Mouse (Mus musculus) gastrocnemius, postnatal 14 days (tissue): ENCODE data around the gene Itpkc. TPM values are rescaled to one million over a fixed set of nuclear protein-coding genes. Genes with fewer than 3 reads are reported as not detected.

Experiments used
- DNase-seq: peaks from one replicate; pipeline ENCODE4 v3.0.0; 2021; ENCODE audit warnings: mixed read lengths
- intact Hi-C: fragments of 180-260 bp; cut with DNase I; formaldehyde crosslinking; loops from one replicate; pipeline ENCODE4 v1.15.1; 2025; ENCODE audit warnings: low total_unique reads
- microRNA-seq, 2 experiments: library from miRNA; unstranded; fragments of <30 nt; microRNA quantifications; one replicate each; pipeline ENCODE4 v1.2.0; 2021
- total RNA-seq, 2 experiments: library from RNA; stranded (reverse); gene quantifications; 2 replicates each; pipeline ENCODE4 v1.2.3; 2021

The Itpkc gene
- total RNA-seq, 2 experiments from 2014 or later = 3.2 to 3.9 TPM

- DNase-seq = no peak
- intact Hi-C loops = no loop called here
Observed at GRCm38 (mm10) chr7:27168371-27168770, 60.1 kb downstream of the Itpkc start.

- DNase-seq = no peak
- intact Hi-C loops = no loop called here
Observed at GRCm38 (mm10) chr7:27167475-27168094, 60.9 kb downstream of the Itpkc start.

GRCm38 (mm10) chr7:27166614-27167474 lies 61.6 kb downstream of the Itpkc start, which contains the start of gene Egln2:
Egln2 (minus strand) TSS chr7:27166802.
- peak; percentile 96 for DNase-seq
- intact Hi-C loops = no loop called here

- peak; percentile 91 for DNase-seq
- intact Hi-C loops = no loop called here
Observed at GRCm38 (mm10) chr7:27166229-27166613, 62.2 kb downstream of the Itpkc start.

GRCm38 (mm10) chr7:27165696-27166095 lies 62.8 kb downstream of the Itpkc start:
- no peak for DNase-seq
- intact Hi-C loops = no loop called here

- intact Hi-C loops = no loop called here
- peak; percentile 45 for DNase-seq
Observed at GRCm38 (mm10) chr7:27165007-27165655, 63.3 kb downstream of the Itpkc start.

- DNase-seq = no peak
- intact Hi-C loops = no loop called here
Observed at GRCm38 (mm10) chr7:27164112-27164947, 64.1 kb downstream of the Itpkc start.

- no peak for DNase-seq
- intact Hi-C loops = no loop called here
Observed at GRCm38 (mm10) chr7:27163450-27163805, 65.0 kb downstream of the Itpkc start.

- intact Hi-C loops = no loop called here
- DNase-seq = no peak
Observed at GRCm38 (mm10) chr7:27162780-27163449, 65.5 kb downstream of the Itpkc start.

GRCm38 (mm10) chr7:27161744-27162143 lies 66.7 kb downstream of the Itpkc start:
- DNase-seq = no peak
- intact Hi-C loops = no loop called here

GRCm38 (mm10) chr7:27160921-27161320 lies 67.5 kb downstream of the Itpkc start:
- intact Hi-C loops = no loop called here
- no peak for DNase-seq

- intact Hi-C loops = no loop called here
- DNase-seq = peak; percentile 89
Observed at GRCm38 (mm10) chr7:27159882-27160281, 68.6 kb downstream of the Itpkc start.

GRCm38 (mm10) chr7:27159256-27159655 lies 69.2 kb downstream of the Itpkc start:
- intact Hi-C loops = no loop called here
- DNase-seq = no peak

GRCm38 (mm10) chr7:27158171-27158570 lies 70.3 kb downstream of the Itpkc start:
- no peak for DNase-seq
- intact Hi-C loops = no loop called here

Small RNA genes within 50 kb of the gene (microRNA-seq; reads per million reads assigned to microRNA genes)
- gene Mir1191 (0 reads per million in 2 experiments), gene Mir3101 (0 reads per million in 2 experiments)

Other genes starting within 250 kb of the Itpkc start
- not detected for gene Cyp2a12, start 199.6 kb downstream of the Itpkc start, total RNA-seq
- gene Cyp2f2, start 108.8 kb downstream of the Itpkc start, total RNA-seq = under 1 TPM in 1 of 2 experiments, not detected in 1; 0.21 TPM
- gene Cyp2t4, start 74.9 kb downstream of the Itpkc start, total RNA-seq = not detected
- gene Egln2, start 61.9 kb downstream of the Itpkc start, total RNA-seq = 10 to 100 TPM; 83.0 to 87.9 TPM
- 10 to 100 TPM; 19.7 to 20.0 TPM for gene Rab4b, start 49.8 kb downstream of the Itpkc start, total RNA-seq
- gene Gm21983, start 47.6 kb downstream of the Itpkc start, total RNA-seq = not detected
- under 1 TPM; 0.44 to 0.68 TPM for gene Mia, start 47.5 kb downstream of the Itpkc start, total RNA-seq
- gene BC024978, start 32.9 kb downstream of the Itpkc start, total RNA-seq = 10 to 100 TPM; 11.8 to 13.4 TPM
- 10 to 100 TPM; 32.2 to 34.7 TPM for gene Snrpa, start 32.4 kb downstream of the Itpkc start, total RNA-seq
- gene Coq8b, start 4.4 kb upstream of the Itpkc start, total RNA-seq = 1 to 10 TPM; 3.9 to 4.1 TPM
- 10 to 100 TPM in 1 of 2 experiments, 1 to 10 TPM in 1; 8.0 to 10.2 TPM for gene Numbl, start 29.8 kb upstream of the Itpkc start, total RNA-seq
- 100 to 1,000 TPM; 122 to 151 TPM for gene Ltbp4, start 109.0 kb upstream of the Itpkc start, total RNA-seq
- 1 to 10 TPM; 3.5 to 5.3 TPM for gene Shkbp1, start 127.4 kb upstream of the Itpkc start, total RNA-seq
- gene Gm20479, start 128.8 kb upstream of the Itpkc start, total RNA-seq = under 1 TPM in 1 of 2 experiments, not detected in 1; 0.90 TPM
- under 1 TPM; 0.04 to 0.06 TPM for gene Sptbn4, start 219.0 kb upstream of the Itpkc start, total RNA-seq
- 10 to 100 TPM; 11.8 to 15.9 TPM for gene Blvrb, start 219.3 kb upstream of the Itpkc start, total RNA-seq
- gene Sertad3, start 245.1 kb upstream of the Itpkc start, total RNA-seq = 10 to 100 TPM in 1 of 2 experiments, 1 to 10 TPM in 1; 9.0 to 10.0 TPM